Mouse (Mus musculus): ENCODE results near the gene Nptx1.

DNA sequence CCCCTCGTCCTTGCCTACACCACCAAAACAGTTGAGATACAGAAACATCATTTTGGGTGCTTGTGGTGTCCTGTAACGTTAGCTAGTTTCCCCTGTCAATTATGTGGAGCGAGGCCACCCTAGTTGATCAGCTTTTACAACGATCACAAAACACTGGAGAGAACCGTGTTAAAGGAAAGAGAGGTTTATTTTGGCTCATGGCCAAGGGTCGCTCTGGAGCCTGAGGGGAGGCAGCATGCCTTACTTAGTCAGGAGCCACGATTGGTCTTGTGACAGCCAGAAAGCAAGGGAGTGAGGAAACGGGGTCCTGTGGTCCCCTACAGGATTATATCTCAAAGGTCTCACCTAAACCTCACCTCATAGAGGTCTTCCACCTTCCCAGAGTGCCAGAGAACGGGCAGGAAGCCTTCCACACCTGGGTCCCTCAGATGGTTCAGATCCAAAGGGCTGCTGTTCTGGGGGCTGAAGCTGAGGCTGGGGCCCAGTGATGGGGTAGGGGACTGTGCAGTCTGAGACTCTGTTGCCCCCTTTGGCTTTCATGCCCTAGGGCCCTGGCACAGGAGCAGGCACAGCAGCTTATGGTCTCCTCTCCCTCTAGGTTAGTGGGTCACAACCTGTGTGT is 34.4 kb downstream of the Nptx1 start:
- TF ChIP-seq CTCF (IDR thresholded peaks at IDR 0.05; ENCODE audit: low read depth) (no peak), EP300 (IDR thresholded peaks at IDR 0.05; ENCODE audit: low read depth) (no peak)
